ENCODE assay signal across 26 mouse cellular contexts in the genomic region with DNA sequence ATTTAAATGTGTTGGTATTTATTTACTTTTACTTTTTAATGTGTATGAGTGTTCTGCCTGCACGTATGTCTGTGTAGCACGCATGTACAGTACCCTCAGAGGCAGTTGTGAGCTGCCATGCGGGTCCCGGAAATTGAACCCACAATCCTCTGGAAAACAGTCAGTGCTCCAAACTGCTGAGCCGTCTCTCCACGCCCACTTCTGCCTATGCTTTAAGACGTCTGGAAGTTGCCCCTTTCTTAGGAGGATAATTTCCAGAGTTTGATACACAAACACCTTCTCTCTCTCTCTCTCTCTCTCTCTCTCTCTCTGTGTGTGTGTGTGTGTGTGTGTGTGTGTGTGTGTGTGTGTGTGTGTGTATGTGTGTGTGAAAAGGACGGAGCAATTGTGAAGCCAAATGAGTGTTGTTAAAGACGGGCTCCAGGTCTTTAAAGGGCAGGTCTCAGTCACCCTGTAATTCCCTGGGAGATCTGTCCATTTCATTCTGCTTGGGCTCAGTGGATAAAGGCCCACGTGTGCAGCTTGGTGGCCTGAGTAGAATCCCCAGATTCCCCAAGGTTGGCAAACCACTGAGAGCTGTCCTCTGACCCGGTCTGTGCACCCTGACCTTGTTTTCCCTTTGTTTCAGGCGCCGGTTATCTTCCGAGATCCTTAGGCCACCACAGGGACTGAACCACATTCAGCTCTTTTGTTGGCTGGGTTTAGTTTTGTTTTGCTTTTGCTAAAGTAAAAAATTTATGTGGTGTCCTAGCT. TPM values are rescaled to one million over a fixed set of nuclear protein-coding genes. Genes with fewer than 3 reads are reported as not detected.
DNase-seq lines count a peak whose midpoint lies in the region; ATAC-seq and TF ChIP-seq lines count a peak whose summit lies in the region.
"Had no signal": no experiment of that assay in that cellular context is flagged by ENCODE, and none has a peak within 500 bp of the region (broad histone marks: within the 10 kb centered on the region; RNA-seq: fewer than 3 reads in every experiment).

No protein-coding gene starts in this region.

- H3K27ac ChIP-seq in heart, embryonic 13.5 days (replicated peaks): peak overlapping the region; percentile 33; the same call in 1 of the 2 replicates
- 0 out of 2 replicates have a peak overlapping the region, but pooled peaks have one; percentile 32 for H3K27ac ChIP-seq in stomach, embryonic 15.5 days
- no peak overlapping the region for H3K27ac ChIP-seq in stomach, postnatal 0 days (replicated peaks)
- H3K27ac ChIP-seq in intestine, embryonic 15.5 days: peak overlapping the region; percentile 46; the same call in 1 of the 2 replicates
- no peak overlapping the region for H3K27ac ChIP-seq in lung, postnatal 0 days (ENCODE audit: low read length)
- H3K27ac ChIP-seq: embryonic facial prominence, embryonic 13.5 days; gastrocnemius, adult 2 months; layer of hippocampus, adult 2 months; limb, embryonic 10.5 days; liver, embryonic 14.5 days; lung, embryonic 15.5 days; macrophage; neural tube, embryonic 13.5 days had no signal

- no peak overlapping the region for H3K9ac ChIP-seq in heart, embryonic 13.5 days
- H3K9ac ChIP-seq in stomach, embryonic 15.5 days: no peak overlapping the region
- H3K9ac ChIP-seq in stomach, postnatal 0 days (ENCODE audit: low read length): no peak overlapping the region
- H3K9ac ChIP-seq in intestine, embryonic 15.5 days: no peak overlapping the region
- no peak overlapping the region for H3K9ac ChIP-seq in lung, postnatal 0 days (replicated peaks; ENCODE audit: low read depth)
- H3K9ac ChIP-seq: embryonic facial prominence, embryonic 13.5 days; liver, embryonic 14.5 days; lung, embryonic 15.5 days; neural tube, embryonic 13.5 days had no signal

- H3K4me1 ChIP-seq in heart, embryonic 13.5 days: 0 out of 2 replicates have a peak, but pooled peaks cover 5% of the 10 kb centered on the region
- H3K4me1 ChIP-seq in stomach, embryonic 15.5 days: no peaks in the 10 kb centered on the region
- no peaks in the 10 kb centered on the region for H3K4me1 ChIP-seq in stomach, postnatal 0 days (replicated peaks; ENCODE audit: control insufficient read depth, insufficient read depth)
- H3K4me1 ChIP-seq in intestine, embryonic 15.5 days (replicated peaks): no peaks in the 10 kb centered on the region
- no peaks in the 10 kb centered on the region for H3K4me1 ChIP-seq in lung, postnatal 0 days (ENCODE audit: insufficient read depth, low read depth, low read length)
- H3K4me1 ChIP-seq: embryonic facial prominence, embryonic 13.5 days; lung, embryonic 15.5 days; neural tube, embryonic 13.5 days had no signal

- no peak overlapping the region for H3K4me2 ChIP-seq in heart, embryonic 13.5 days
- H3K4me2 ChIP-seq in stomach, embryonic 15.5 days: no peak overlapping the region
- H3K4me2 ChIP-seq in stomach, postnatal 0 days (replicated peaks; ENCODE audit: low read depth): no peak overlapping the region
- H3K4me2 ChIP-seq in intestine, embryonic 15.5 days (replicated peaks): no peak overlapping the region
- no peak overlapping the region for H3K4me2 ChIP-seq in lung, postnatal 0 days (replicated peaks; ENCODE audit: low read depth, low read length)
- H3K4me2 ChIP-seq: lung, embryonic 15.5 days; neural tube, embryonic 13.5 days had no signal

- no peak for DNase-seq in heart, adult 11 months
- DNase-seq in stomach, postnatal 0 days (ENCODE audit: low spot score): no peak
- DNase-seq in right cerebral cortex, postnatal 4 days: no peak
- DNase-seq in lung, postnatal 0 days (ENCODE audit: low spot score): no peak
- DNase-seq in lung, postnatal 10 days: no peak
- DNase-seq: cerebellum, adult 11-12 months; gastrocnemius, adult 2 months; kidney, adult 8-10 months; kidney, postnatal 25 days; thymus, postnatal 36 days had no signal

- no peak for ATAC-seq in heart, embryonic 13.5 days (ENCODE audit: extremely low read depth, insufficient number of reproducible peaks, low FRiP score, low TSS enrichment)
- ATAC-seq in stomach, embryonic 15.5 days (ENCODE audit: insufficient read depth, low FRiP score, low read depth): no peak
- ATAC-seq in stomach, postnatal 0 days (ENCODE audit: low FRiP score, low TSS enrichment): no peak
- ATAC-seq in intestine, embryonic 15.5 days: peak; percentile 41; the same call in 1 of the 2 replicates
- no peak for ATAC-seq in lung, postnatal 0 days
- ATAC-seq: forebrain, embryonic 14.5 days; midbrain, embryonic 16.5 days had no signal

- TF ChIP-seq EP300 in stomach, postnatal 0 days (optimal IDR thresholded peaks at IDR 0.05): no peak
- no peak for TF ChIP-seq EP300 in lung, postnatal 0 days (IDR thresholded peaks at IDR 0.05)

- WGBS in heart, embryonic 13.5 days: 62% methylated on average over 14 of the region's 14 CpGs
- WGBS in stomach, embryonic 15.5 days: 47% methylated on average over 14 of the region's 14 CpGs
- 42% methylated on average over 14 of the region's 14 CpGs for WGBS in stomach, postnatal 0 days
- WGBS in intestine, embryonic 15.5 days: 46% methylated on average over 14 of the region's 14 CpGs
- 48% methylated on average over 14 of the region's 14 CpGs for WGBS in lung, postnatal 0 days

- H3K9me3 ChIP-seq in heart, embryonic 13.5 days: no peaks in the 10 kb centered on the region
- no peaks in the 10 kb centered on the region for H3K9me3 ChIP-seq in stomach, embryonic 15.5 days
- no peaks in the 10 kb centered on the region for H3K9me3 ChIP-seq in stomach, postnatal 0 days (ENCODE audit: control insufficient read depth, low read length)
- no peaks in the 10 kb centered on the region for H3K9me3 ChIP-seq in intestine, embryonic 15.5 days
- no peaks in the 10 kb centered on the region for H3K9me3 ChIP-seq in lung, postnatal 0 days (ENCODE audit: low read length)
- H3K9me3 ChIP-seq: embryonic facial prominence, embryonic 13.5 days; limb, embryonic 10.5 days; lung, embryonic 15.5 days; neural tube, embryonic 13.5 days had no signal

- H3K4me3 ChIP-seq in heart, embryonic 13.5 days: no peak overlapping the region
- H3K4me3 ChIP-seq in stomach, embryonic 15.5 days (replicated peaks): no peak overlapping the region
- no peak overlapping the region for H3K4me3 ChIP-seq in stomach, postnatal 0 days (ENCODE audit: low read depth, low read length)
- H3K4me3 ChIP-seq in intestine, embryonic 15.5 days (replicated peaks): no peak overlapping the region
- H3K4me3 ChIP-seq in lung, postnatal 0 days (ENCODE audit: low read depth, low read length): no peak overlapping the region
- H3K4me3 ChIP-seq: embryonic facial prominence, embryonic 13.5 days; gastrocnemius, adult 2 months; layer of hippocampus, adult 2 months; lung, embryonic 15.5 days; myocyte; neural tube, embryonic 13.5 days had no signal

- no peaks in the 10 kb centered on the region for H3K36me3 ChIP-seq in heart, embryonic 13.5 days
- H3K36me3 ChIP-seq in stomach, embryonic 15.5 days: no peaks in the 10 kb centered on the region
- no peaks in the 10 kb centered on the region for H3K36me3 ChIP-seq in stomach, postnatal 0 days (ENCODE audit: control insufficient read depth, insufficient read depth, low read length)
- no peaks in the 10 kb centered on the region for H3K36me3 ChIP-seq in intestine, embryonic 15.5 days
- no peaks in the 10 kb centered on the region for H3K36me3 ChIP-seq in lung, postnatal 0 days (ENCODE audit: insufficient read depth, low read length)
- H3K36me3 ChIP-seq: embryonic facial prominence, embryonic 13.5 days; limb, embryonic 10.5 days; lung, embryonic 15.5 days; neural tube, embryonic 13.5 days had no signal

- no peaks in the 10 kb centered on the region for H3K27me3 ChIP-seq in heart, embryonic 13.5 days (replicated peaks)
- H3K27me3 ChIP-seq in stomach, embryonic 15.5 days (replicated peaks): no peaks in the 10 kb centered on the region
- no peaks in the 10 kb centered on the region for H3K27me3 ChIP-seq in stomach, postnatal 0 days (ENCODE audit: control insufficient read depth, insufficient read depth, low read length)
- H3K27me3 ChIP-seq in intestine, embryonic 15.5 days (replicated peaks): no peaks in the 10 kb centered on the region
- H3K27me3 ChIP-seq in lung, postnatal 0 days (replicated peaks; ENCODE audit: insufficient read depth, low read length): no peaks in the 10 kb centered on the region
- H3K27me3 ChIP-seq: embryonic facial prominence, embryonic 13.5 days; lung, embryonic 15.5 days; neural tube, embryonic 13.5 days had no signal

- no peak for TF ChIP-seq CTCF in stomach, postnatal 0 days (IDR thresholded peaks at IDR 0.05; ENCODE audit: low read depth)
- TF ChIP-seq CTCF in lung, postnatal 0 days (IDR thresholded peaks at IDR 0.05): no peak

RNA-seq across cellular contexts. Expression of gene Spats2, which starts 11.2 kb away (rescaled TPM):
- 31.8 and 34.5 TPM in 2 replicates for polyA plus RNA-seq in heart, embryonic 13.5 days (2015; fragmentation: Nextera tagmentation; extraction: Ambion mirVana)
- polyA plus RNA-seq in stomach, embryonic 15.5 days (2015; fragmentation: Nextera tagmentation; extraction: Ambion mirVana): 28.3 and 32.1 TPM in 2 replicates
- polyA plus RNA-seq in stomach, postnatal 0 days (2015; fragmentation: Nextera tagmentation; extraction: Ambion mirVana): 13.7 and 13.9 TPM in 2 replicates
- polyA plus RNA-seq in intestine, embryonic 15.5 days (2015; fragmentation: Nextera tagmentation; extraction: Ambion mirVana): 26.6 and 34.7 TPM in 2 replicates
- polyA plus RNA-seq in lung, postnatal 0 days (2015; fragmentation: Nextera tagmentation; extraction: Ambion mirVana): 13.7 and 16.3 TPM in 2 replicates

RNA-seq across cellular contexts. Expression of gene Dnajc22, which starts 21.5 kb away (rescaled TPM):
- 1.0 and 1.8 TPM in 2 replicates for polyA plus RNA-seq in heart, embryonic 13.5 days (2015; fragmentation: Nextera tagmentation; extraction: Ambion mirVana)
- polyA plus RNA-seq in stomach, embryonic 15.5 days (2015; fragmentation: Nextera tagmentation; extraction: Ambion mirVana): 18.6 and 23.0 TPM in 2 replicates
- polyA plus RNA-seq in stomach, postnatal 0 days (2015; fragmentation: Nextera tagmentation; extraction: Ambion mirVana): 13.5 and 14.4 TPM in 2 replicates
- polyA plus RNA-seq in intestine, embryonic 15.5 days (2015; fragmentation: Nextera tagmentation; extraction: Ambion mirVana): 37.4 and 39.0 TPM in 2 replicates
- polyA plus RNA-seq in lung, postnatal 0 days (2015; fragmentation: Nextera tagmentation; extraction: Ambion mirVana): 0.50 and 0.96 TPM in 2 replicates
- polyA plus RNA-seq: frontal cortex, adult 2 months; macrophage had no signal

RNA-seq across cellular contexts. Expression of gene C1ql4, which starts 26.9 kb away (rescaled TPM):
- 0.16 and 0.25 TPM in 2 replicates for polyA plus RNA-seq in heart, embryonic 13.5 days (2015; fragmentation: Nextera tagmentation; extraction: Ambion mirVana)
- 0.09 TPM in 1 of 2 replicates, not detected in the other for polyA plus RNA-seq in stomach, embryonic 15.5 days (2015; fragmentation: Nextera tagmentation; extraction: Ambion mirVana)
- polyA plus RNA-seq in stomach, postnatal 0 days (2015; fragmentation: Nextera tagmentation; extraction: Ambion mirVana): not detected in 2 replicates
- polyA plus RNA-seq in intestine, embryonic 15.5 days (2015; fragmentation: Nextera tagmentation; extraction: Ambion mirVana): 0.09 TPM in 1 of 2 replicates, not detected in the other
- not detected in 2 replicates for polyA plus RNA-seq in lung, postnatal 0 days (2015; fragmentation: Nextera tagmentation; extraction: Ambion mirVana)
- polyA plus RNA-seq: erythroblast, embryonic 14.5 days; forebrain, embryonic 14.5 days; frontal cortex, adult 2 months; liver, embryonic 14.5 days; lung, embryonic 15.5 days; macrophage; small intestine, adult 2 months had no signal

RNA-seq across cellular contexts. Expression of gene Troap, which starts 40.1 kb away (rescaled TPM):
- polyA plus RNA-seq in heart, embryonic 13.5 days (2015; fragmentation: Nextera tagmentation; extraction: Ambion mirVana): 27.1 and 27.8 TPM in 2 replicates
- 24.6 and 29.2 TPM in 2 replicates for polyA plus RNA-seq in stomach, embryonic 15.5 days (2015; fragmentation: Nextera tagmentation; extraction: Ambion mirVana)
- polyA plus RNA-seq in stomach, postnatal 0 days (2015; fragmentation: Nextera tagmentation; extraction: Ambion mirVana): 5.1 and 7.1 TPM in 2 replicates
- polyA plus RNA-seq in intestine, embryonic 15.5 days (2015; fragmentation: Nextera tagmentation; extraction: Ambion mirVana): 24.7 and 25.4 TPM in 2 replicates
- 0.95 and 0.99 TPM in 2 replicates for polyA plus RNA-seq in lung, postnatal 0 days (2015; fragmentation: Nextera tagmentation; extraction: Ambion mirVana)

RNA-seq across cellular contexts. Expression of gene Prph, which starts 59.5 kb away (rescaled TPM):
- 0.56 and 1.7 TPM in 2 replicates for polyA plus RNA-seq in heart, embryonic 13.5 days (2015; fragmentation: Nextera tagmentation; extraction: Ambion mirVana)
- 33.5 and 38.7 TPM in 2 replicates for polyA plus RNA-seq in stomach, embryonic 15.5 days (2015; fragmentation: Nextera tagmentation; extraction: Ambion mirVana)
- 25.7 and 28.6 TPM in 2 replicates for polyA plus RNA-seq in stomach, postnatal 0 days (2015; fragmentation: Nextera tagmentation; extraction: Ambion mirVana)
- 46.9 and 48.1 TPM in 2 replicates for polyA plus RNA-seq in intestine, embryonic 15.5 days (2015; fragmentation: Nextera tagmentation; extraction: Ambion mirVana)
- 0.32 and 0.42 TPM in 2 replicates for polyA plus RNA-seq in lung, postnatal 0 days (2015; fragmentation: Nextera tagmentation; extraction: Ambion mirVana)
- polyA plus RNA-seq: erythroblast, embryonic 14.5 days; limb, embryonic 10.5 days had no signal

Comparison
In these comparisons a context has a peak if more than half of its experiments do, and no peak if none do; other contexts are left out.
1. H3K27ac ChIP-seq: peak in heart, embryonic 13.5 days (single experiment), stomach, embryonic 15.5 days (single experiment) and intestine, embryonic 15.5 days (single experiment); none in stomach, postnatal 0 days (single experiment) and lung, postnatal 0 days (single experiment).